In the genomic region with DNA sequence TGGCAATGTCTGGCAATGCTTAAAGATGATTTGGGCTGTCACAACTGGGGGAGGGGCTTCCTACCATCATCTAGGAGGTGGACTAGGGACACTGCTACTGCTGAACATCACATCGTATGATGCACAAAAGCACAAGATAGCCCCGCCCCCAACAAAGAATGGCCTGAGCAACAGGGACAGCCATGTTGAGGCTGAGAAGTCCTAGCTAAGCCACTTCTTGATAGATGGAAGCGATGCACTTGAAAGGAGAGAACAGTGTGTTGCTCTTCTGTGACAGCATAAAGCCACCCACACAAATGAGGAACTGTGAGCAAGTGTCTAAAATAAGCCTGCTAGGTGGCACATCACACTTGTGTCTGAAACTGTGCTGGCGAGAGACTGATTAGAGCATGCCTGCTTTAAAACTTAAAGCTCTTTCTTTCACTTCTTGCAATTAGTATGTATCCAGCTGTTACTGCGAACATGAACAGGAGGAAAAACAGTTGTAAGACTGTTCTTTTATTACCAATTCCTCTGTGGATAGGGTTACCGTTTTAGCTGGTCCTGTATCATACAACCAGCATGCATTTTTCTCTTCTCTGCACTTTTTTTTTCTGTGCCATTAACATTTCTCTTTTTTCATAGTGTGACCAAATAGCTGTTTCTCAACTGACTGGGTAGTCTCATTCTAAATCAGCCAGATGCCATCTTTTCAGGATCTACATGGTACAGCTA, we compare ENCODE assay signal across 9 mouse cellular contexts.
DNase-seq lines count a peak whose midpoint lies in the region.
"Had no signal": no experiment of that assay in that cellular context is flagged by ENCODE, and none has a peak within 500 bp of the region (broad histone marks: within the 10 kb centered on the region; RNA-seq: fewer than 3 reads in every experiment).

No protein-coding gene starts in this region.

- no peak overlapping the region for H3K27ac ChIP-seq in embryonic facial prominence, embryonic 10.5 days (replicated peaks)

- peaks cover 3% of the 10 kb centered on the region; the same call in 1 of the 2 replicates for H3K4me1 ChIP-seq in embryonic facial prominence, embryonic 10.5 days

- peak; percentile 6 to 10 for DNase-seq in layer of hippocampus, adult 8-10 months (ENCODE audit: low spot score in 2 of 2)
- no peak for DNase-seq in layer of hippocampus, postnatal 25 days (ENCODE audit: extremely low spot score in 1 of 2, low spot score in 1 of 2)
- peak; percentile 27 for DNase-seq in embryonic facial prominence, embryonic 10.5 days (ENCODE audit: low spot score)
- peak; percentile 9 to 56 for DNase-seq in frontal cortex, postnatal 36 days (ENCODE audit: low spot score in 2 of 2)
- DNase-seq in right cerebral cortex, adult 2 months (ENCODE audit: low spot score in 2 of 2), result peak; percentile 28 to 39
- no peak for DNase-seq in adrenal gland, postnatal 10 days
- no peak for DNase-seq in embryo, embryonic 9.5 days (ENCODE audit: extremely low spot score)
- DNase-seq in natural killer cell, adult 2 months (ENCODE audit: low spot score in 2 of 2), result no peak
- DNase-seq: kidney, adult 8-10 months had no signal

- H3K4me3 ChIP-seq in embryonic facial prominence, embryonic 10.5 days, result no peak overlapping the region

- WGBS in embryonic facial prominence, embryonic 10.5 days, result 75% methylated on average over 6 of the region's 6 CpGs

- no peaks in the 10 kb centered on the region for H3K36me3 ChIP-seq in embryonic facial prominence, embryonic 10.5 days (replicated peaks)

- no peaks in the 10 kb centered on the region for H3K9me3 ChIP-seq in embryonic facial prominence, embryonic 10.5 days

- H3K27me3 ChIP-seq in embryonic facial prominence, embryonic 10.5 days (replicated peaks; ENCODE audit: low read depth, poor library complexity, severe bottlenecking), result peaks cover 91% of the 10 kb centered on the region

Comparison
In these comparisons a context has a peak if more than half of its experiments do, and no peak if none do; other contexts are left out.
1. DNase-seq: peak in layer of hippocampus, adult 8-10 months (2 of 2), embryonic facial prominence, embryonic 10.5 days (single experiment), frontal cortex, postnatal 36 days (2 of 2) and right cerebral cortex, adult 2 months (2 of 2); none in layer of hippocampus, postnatal 25 days (0 of 2), adrenal gland, postnatal 10 days (single experiment), embryo, embryonic 9.5 days (single experiment) and natural killer cell, adult 2 months (0 of 2).